Mouse (Mus musculus): Measurements from ENCODE around the gene Padi4.

DNA sequence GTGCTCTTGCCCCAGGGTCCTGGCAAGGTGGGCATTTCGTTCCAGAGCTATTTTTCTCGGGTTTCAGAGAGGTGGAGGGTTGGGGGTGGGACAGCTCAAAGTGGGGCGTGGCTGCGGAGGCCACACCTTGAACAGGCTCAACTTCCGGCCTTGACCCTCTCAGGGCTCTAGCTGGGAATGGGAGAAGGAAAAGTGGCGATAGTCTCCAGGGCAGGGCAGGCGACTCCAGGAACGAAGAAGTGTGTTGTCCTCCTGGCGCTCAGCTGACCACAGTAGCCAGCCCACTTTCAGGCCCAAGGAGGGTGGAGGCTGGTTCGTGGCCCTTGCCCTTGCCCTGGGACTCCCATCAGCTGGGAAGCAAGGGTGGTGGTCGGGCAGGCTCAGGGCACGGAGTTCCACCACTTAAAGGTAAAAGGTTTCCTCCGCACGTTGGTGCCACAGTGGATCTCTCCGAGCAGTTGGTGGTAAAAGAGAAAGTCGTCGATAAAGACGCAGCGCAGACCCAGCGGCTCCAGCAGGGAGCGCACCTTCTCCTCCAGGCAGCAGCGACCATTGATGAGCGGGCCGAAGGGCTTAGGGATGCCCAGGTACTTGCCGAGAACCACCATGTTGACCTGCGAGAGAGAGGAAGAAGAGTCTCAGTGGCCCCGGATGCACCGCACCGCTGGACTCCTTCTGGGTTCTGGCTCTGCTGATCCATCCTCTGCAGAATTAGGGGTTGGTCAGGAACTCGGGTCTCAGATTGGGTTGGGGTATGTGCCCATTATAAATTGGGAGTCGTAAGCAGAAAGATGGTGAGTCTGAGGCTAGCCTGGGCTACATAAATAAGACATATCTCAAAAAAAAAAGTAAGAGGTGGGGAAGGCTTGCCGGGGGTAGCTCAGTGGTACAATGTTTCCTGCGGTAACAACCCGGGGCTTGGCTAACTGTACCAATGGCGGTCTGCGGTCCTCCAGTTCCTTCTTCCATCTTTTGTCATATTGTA is 40.5 kb upstream of the Padi4 start:
- TF ChIP-seq CTCF (IDR thresholded peaks at IDR 0.05; ENCODE audit: low read depth, low read length) = peak; percentile 30
- no peak for TF ChIP-seq POLR2A (IDR thresholded peaks at IDR 0.05; ENCODE audit: borderline replicate concordance, low read depth, low read length)
